Mouse (Mus musculus): ENCODE results near the gene Alk.

DNA sequence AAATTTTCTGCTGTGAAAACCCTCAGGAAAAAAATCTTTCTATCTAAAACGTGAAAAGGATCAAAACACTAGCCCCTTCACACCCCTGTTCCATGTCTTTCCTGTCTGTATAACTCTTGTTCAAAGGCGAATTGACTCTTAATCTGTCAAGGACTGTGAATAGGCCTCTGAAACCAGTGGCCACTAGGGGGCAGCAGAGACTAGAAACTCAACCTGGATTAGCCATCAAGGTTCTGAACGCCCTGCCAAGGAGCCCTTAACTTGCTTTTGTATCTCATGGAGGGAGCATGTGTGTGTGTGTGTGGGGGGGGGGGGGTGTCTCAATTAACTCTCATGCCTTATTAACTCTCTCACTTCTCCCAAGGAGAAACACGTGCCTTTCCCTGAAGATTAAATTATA lies 1.8 kb upstream of the Alk start:
- no peak for TF ChIP-seq EP300 (IDR thresholded peaks at IDR 0.05; ENCODE audit: insufficient read depth, low read depth, low read length)
- peak; percentile 81 for TF ChIP-seq CTCF (IDR thresholded peaks at IDR 0.05)
- no peak for TF ChIP-seq POLR2A (IDR thresholded peaks at IDR 0.05; ENCODE audit: insufficient read depth, low read depth, low read length)
